Mouse (Mus musculus): ENCODE results near the gene Foxp1. TPM values are rescaled to one million over a fixed set of nuclear protein-coding genes. Genes with fewer than 3 reads are reported as not detected.

Gene Foxp1
- total and polyA plus RNA-seq, 2 experiments from 2014 or later, result 112 to 167 TPM

DNA sequence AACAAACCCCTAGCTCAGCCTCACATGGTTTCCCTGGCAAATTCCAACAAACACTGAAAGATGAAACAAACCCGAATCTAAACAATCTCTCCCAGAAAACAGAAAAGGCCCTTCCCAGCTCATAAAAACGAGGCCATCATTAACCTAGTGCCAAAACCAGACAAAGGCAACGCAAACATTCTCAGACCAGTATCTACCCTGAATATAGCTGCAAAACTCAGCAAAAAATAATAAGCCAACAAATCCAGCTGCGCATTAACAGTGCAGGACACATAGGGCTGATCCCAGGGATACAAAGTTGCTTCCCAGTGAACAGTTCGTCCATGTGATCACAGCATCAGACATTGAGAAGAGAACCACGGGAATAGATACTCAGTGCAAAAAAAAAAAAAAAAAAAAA, 22.9 kb upstream of the Foxp1 start:
- WGBS, result 64% methylated on average over 6 of the region's 6 CpGs
- no peaks in the 10 kb centered on the region for H3K27me3 ChIP-seq (ENCODE audit: insufficient read depth, low read length)
- no peaks in the 10 kb centered on the region for H3K9me3 ChIP-seq (ENCODE audit: low read length)
- DNase-seq (no peak), ATAC-seq (no peak)
- no peak overlapping the region for H3K9ac ChIP-seq
- no peak overlapping the region for H3K27ac ChIP-seq (ENCODE audit: low read depth, low read length)
- no peak overlapping the region for H3K4me3 ChIP-seq (ENCODE audit: low read depth, low read length)
- H3K4me1 ChIP-seq (ENCODE audit: insufficient read depth), result no peaks in the 10 kb centered on the region
- H3K36me3 ChIP-seq (ENCODE audit: insufficient read depth), result no peaks in the 10 kb centered on the region
- H3K4me2 ChIP-seq (ENCODE audit: low read depth), result no peak overlapping the region
- no peak for TF ChIP-seq CTCF (IDR thresholded peaks at IDR 0.05; ENCODE audit: low read depth)

DNA sequence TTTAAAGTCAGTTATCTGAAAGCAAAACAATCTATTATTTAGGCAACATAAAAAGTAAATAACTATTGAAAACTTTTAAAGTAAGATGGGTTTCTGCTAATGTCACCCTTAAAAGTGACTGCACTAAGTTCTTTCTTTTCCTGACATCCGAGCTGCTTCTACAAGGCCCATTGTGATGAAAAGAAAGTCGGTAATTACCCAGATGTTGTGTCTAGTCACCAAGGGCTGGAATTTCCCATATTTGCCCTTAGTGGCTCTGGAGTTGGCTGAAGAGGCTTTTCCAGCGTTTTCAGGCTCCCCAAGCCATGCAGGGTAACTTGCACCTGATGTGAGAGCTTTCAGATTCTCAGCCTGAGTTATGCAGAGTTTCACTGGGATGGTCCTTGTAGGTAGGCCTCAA, 18.6 kb upstream of the Foxp1 start:
- Histone ChIP-seq H3K36me3 (ENCODE audit: insufficient read depth) (no peaks in the 10 kb centered on the region), H3K4me1 (ENCODE audit: insufficient read depth) (no peaks in the 10 kb centered on the region), H3K4me2 (ENCODE audit: low read depth) (no peak overlapping the region), H3K9me3 (ENCODE audit: low read length) (no peaks in the 10 kb centered on the region), H3K4me3 (ENCODE audit: low read depth, low read length) (no peak overlapping the region), H3K9ac (no peak overlapping the region), H3K27me3 (ENCODE audit: insufficient read depth, low read length) (no peaks in the 10 kb centered on the region), H3K27ac (ENCODE audit: low read depth, low read length) (no peak overlapping the region)
- ATAC-seq, result no peak
- DNase-seq, result no peak
- 44% methylated on average over 3 of the region's 3 CpGs for WGBS
- TF ChIP-seq CTCF (IDR thresholded peaks at IDR 0.05; ENCODE audit: low read depth), result no peak

DNA sequence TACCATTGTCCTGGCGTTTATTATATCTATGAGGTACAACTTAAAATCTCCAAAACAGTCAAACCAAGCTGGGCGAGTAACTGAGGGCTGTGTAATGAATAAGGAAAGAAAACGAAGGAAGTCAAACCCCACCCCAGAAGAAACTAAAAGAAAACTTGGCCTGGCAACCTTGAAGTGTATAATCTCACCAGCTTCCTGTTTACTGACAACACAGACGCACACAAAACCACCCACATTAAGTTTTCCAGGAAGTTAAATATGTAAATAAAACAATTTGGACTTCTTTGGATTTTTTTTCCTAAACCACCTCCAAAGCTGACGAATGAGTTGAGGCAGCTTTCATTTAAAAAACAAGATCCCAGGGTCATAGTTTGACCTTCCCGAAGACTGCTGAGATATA, 18.1 kb upstream of the Foxp1 start:
- no peak for DNase-seq
- H3K4me1 ChIP-seq (ENCODE audit: insufficient read depth), result no peaks in the 10 kb centered on the region
- no peak overlapping the region for H3K4me3 ChIP-seq (ENCODE audit: low read depth, low read length)
- H3K9ac ChIP-seq, result no peak overlapping the region
- ATAC-seq, result no peak
- TF ChIP-seq CTCF (IDR thresholded peaks at IDR 0.05; ENCODE audit: low read depth), result no peak
- whole genome bisulfite sequencing, result 76% methylated on average over 6 of the region's 6 CpGs
- H3K27me3 ChIP-seq (ENCODE audit: insufficient read depth, low read length), result no peaks in the 10 kb centered on the region
- H3K27ac ChIP-seq (ENCODE audit: low read depth, low read length), result no peak overlapping the region
- no peak overlapping the region for H3K4me2 ChIP-seq (ENCODE audit: low read depth)
- no peaks in the 10 kb centered on the region for H3K9me3 ChIP-seq (ENCODE audit: low read length)
- H3K36me3 ChIP-seq (ENCODE audit: insufficient read depth), result no peaks in the 10 kb centered on the region

DNA sequence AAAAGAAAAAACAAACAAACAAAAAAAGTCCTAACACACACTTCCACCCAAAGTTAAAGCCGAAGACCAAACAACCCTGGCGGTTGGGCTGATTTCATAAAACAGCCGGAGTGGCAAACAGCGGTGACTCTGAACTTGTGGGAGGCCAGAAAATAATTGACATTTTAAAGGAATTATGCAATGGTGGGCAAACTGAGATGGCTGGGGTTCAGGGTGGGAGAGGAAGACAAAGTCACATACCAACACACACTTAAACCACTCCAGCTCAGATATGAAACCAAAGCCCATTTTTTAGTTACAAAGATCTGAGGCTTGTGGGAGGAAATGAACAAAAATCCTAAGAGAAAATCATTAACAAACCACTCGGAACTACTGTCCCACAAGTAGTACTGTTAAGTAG, 17.6 kb upstream of the Foxp1 start:
- Histone ChIP-seq H3K9ac (no peak overlapping the region), H3K36me3 (ENCODE audit: insufficient read depth) (no peaks in the 10 kb centered on the region), H3K4me1 (ENCODE audit: insufficient read depth) (no peaks in the 10 kb centered on the region), H3K27ac (ENCODE audit: low read depth, low read length) (no peak overlapping the region), H3K9me3 (ENCODE audit: low read length) (no peaks in the 10 kb centered on the region), H3K27me3 (ENCODE audit: insufficient read depth, low read length) (no peaks in the 10 kb centered on the region), H3K4me2 (ENCODE audit: low read depth) (no peak overlapping the region), H3K4me3 (ENCODE audit: low read depth, low read length) (no peak overlapping the region)
- DNase-seq (no peak), ATAC-seq (no peak)
- no peak for TF ChIP-seq CTCF (IDR thresholded peaks at IDR 0.05; ENCODE audit: low read depth)
- WGBS, result 92% methylated on average over 5 of the region's 5 CpGs

DNA sequence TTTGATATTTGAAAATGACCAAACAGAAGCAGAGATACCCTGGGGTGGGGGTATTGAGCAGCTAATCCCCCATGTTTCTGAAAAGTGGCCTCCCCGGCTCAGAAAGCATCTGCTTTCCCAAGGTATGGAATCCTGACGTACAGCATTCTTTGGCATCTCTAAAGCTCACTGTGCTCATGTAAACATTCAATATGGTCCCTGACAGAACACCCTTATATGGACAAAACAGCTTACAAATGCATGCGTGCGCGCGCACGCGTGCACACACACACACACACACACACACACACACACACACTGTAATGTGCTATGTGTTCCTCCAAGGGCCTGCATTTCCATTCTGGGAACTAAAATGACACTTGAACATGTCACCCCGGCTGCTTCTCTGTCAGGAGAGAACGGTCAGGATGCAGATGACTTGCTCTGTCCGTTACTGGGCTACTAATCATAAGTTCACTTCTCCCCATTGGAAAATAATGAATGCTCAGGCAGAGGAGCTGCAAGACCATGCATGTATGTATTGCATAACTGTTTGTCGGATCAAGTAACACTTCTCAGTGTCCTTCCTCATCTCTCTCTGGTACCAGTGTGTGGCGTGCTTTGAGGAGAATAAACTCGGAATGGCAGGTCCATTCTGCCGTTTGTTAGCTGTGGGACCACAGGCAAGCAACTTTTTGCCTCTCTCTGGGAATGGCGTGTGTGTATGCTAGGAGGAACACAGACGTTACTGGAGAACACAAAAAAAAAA, 15.8 kb upstream of the Foxp1 start:
- DNase-seq (no peak), ATAC-seq (no peak)
- Histone ChIP-seq H3K36me3 (ENCODE audit: insufficient read depth) (no peaks in the 10 kb centered on the region), H3K4me3 (ENCODE audit: low read depth, low read length) (no peak overlapping the region), H3K4me1 (ENCODE audit: insufficient read depth) (peaks cover 4% of the 10 kb centered on the region; the same call in 1 of the 2 replicates), H3K9ac (no peak overlapping the region), H3K4me2 (ENCODE audit: low read depth) (no peak overlapping the region), H3K27me3 (ENCODE audit: insufficient read depth, low read length) (no peaks in the 10 kb centered on the region), H3K27ac (ENCODE audit: low read depth, low read length) (no peak overlapping the region), H3K9me3 (ENCODE audit: low read length) (no peaks in the 10 kb centered on the region)
- WGBS, result 85% methylated on average over 17 of the region's 17 CpGs
- TF ChIP-seq CTCF (IDR thresholded peaks at IDR 0.05; ENCODE audit: low read depth), result no peak

DNA sequence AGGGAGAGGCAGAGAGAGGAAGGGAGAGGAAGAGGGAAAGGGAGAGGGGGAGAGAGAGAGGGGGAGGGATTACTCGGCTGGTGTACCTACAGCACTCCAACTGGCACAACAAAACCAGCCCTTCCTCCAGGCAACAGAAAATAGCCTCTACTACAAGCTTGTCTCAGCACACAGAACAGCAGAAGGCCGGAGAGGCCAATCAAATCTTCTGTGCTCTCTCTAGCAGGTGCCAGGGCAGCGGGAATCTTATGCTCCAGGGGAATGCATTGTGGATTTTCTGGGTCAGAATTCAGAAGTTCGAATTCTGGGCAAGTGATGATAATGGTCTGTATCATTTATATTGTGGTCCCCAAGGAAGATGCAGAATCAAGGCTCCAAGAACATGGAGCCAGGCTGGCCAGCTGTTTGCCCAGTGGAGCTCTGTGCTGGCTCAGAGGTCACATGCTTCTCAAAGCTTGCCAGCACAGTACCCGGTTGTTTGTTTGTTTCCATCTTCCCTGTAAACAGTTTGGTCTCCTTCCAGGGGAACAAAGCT, 11.8 kb upstream of the Foxp1 start:
- no peak for DNase-seq
- ATAC-seq, result peak; percentile 23; the same call in 1 of the 2 replicates

DNA sequence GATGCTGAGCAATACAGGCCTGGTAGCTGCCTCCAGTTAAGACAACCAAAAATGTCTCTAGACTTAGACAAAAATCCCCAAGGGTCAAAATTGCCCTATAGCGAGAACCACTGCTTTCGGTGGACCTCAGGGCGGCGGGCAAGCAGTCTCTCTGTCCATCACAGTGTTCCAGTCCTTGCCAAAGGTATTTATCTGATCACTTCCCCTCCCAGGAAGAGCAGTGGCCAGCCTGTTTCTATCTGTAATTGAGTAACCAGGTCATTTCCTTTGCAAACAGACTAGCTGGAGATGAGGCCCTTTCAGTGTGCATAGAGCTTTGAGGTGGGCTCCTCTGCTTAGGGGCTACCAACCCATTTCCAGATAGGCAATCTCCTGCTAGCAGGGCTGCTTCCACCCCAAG, 9.9 kb upstream of the Foxp1 start:
- Histone ChIP-seq H3K9ac (no peak overlapping the region), H3K9me3 (ENCODE audit: low read length) (no peaks in the 10 kb centered on the region), H3K27ac (ENCODE audit: low read depth, low read length) (no peak overlapping the region), H3K4me1 (ENCODE audit: insufficient read depth) (peaks cover 4% of the 10 kb centered on the region; the same call in 1 of the 2 replicates), H3K4me2 (ENCODE audit: low read depth) (no peak overlapping the region), H3K27me3 (ENCODE audit: insufficient read depth, low read length) (no peaks in the 10 kb centered on the region), H3K36me3 (ENCODE audit: insufficient read depth) (no peaks in the 10 kb centered on the region), H3K4me3 (ENCODE audit: low read depth, low read length) (no peak overlapping the region)
- TF ChIP-seq CTCF (IDR thresholded peaks at IDR 0.05; ENCODE audit: low read depth), result no peak
- ATAC-seq (no peak), DNase-seq (no peak)
- 95% methylated on average over 4 of the region's 4 CpGs for WGBS

More for the DNA sequence above, 11.8 kb upstream of the Foxp1 start:
- no peak for TF ChIP-seq CTCF (IDR thresholded peaks at IDR 0.05; ENCODE audit: low read depth)
- H3K9me3 ChIP-seq (ENCODE audit: low read length), result no peaks in the 10 kb centered on the region
- WGBS, result 49% methylated on average over 5 of the region's 5 CpGs
- H3K4me3 ChIP-seq (ENCODE audit: low read depth, low read length), result no peak overlapping the region
- no peak overlapping the region for H3K9ac ChIP-seq
- no peaks in the 10 kb centered on the region for H3K36me3 ChIP-seq (ENCODE audit: insufficient read depth)
- no peak overlapping the region for H3K27ac ChIP-seq (ENCODE audit: low read depth, low read length)
- no peaks in the 10 kb centered on the region for H3K27me3 ChIP-seq (ENCODE audit: insufficient read depth, low read length)
- peaks cover 4% of the 10 kb centered on the region; the same call in 1 of the 2 replicates for H3K4me1 ChIP-seq (ENCODE audit: insufficient read depth)
- no peak overlapping the region for H3K4me2 ChIP-seq (ENCODE audit: low read depth)
